Mouse (Mus musculus): ENCODE data around the gene 4930579F01Rik.

GRCm38 (mm10) chr3:138210432-138211075, 16.9 kb upstream of the 4930579F01Rik start:
- no peak for TF ChIP-seq EP300 (IDR thresholded peaks at IDR 0.05; ENCODE audit: low read depth)
- TF ChIP-seq CTCF (IDR thresholded peaks at IDR 0.05; ENCODE audit: low read depth) = no peak
